Comparison of ENCODE assay signal across 28 mouse cellular contexts in the genomic region with DNA sequence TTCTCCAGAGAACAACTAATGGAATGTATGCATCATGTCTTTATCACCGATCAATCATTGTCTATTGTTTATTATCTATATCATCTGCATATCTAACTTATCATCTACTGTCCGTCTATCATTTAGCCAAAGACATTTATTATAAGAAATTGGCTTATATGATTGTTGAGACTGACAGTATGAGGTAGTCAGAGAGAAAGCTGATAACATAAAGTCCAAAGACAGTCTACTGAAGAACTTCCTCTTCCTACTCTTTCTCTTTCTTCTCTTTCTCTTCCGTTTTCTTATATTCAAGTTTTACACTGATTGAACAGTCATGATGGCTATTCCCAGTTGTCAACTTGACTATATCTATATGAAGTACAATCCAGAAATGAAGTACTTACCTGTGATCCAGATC.
"Had no signal": no experiment of that assay in that cellular context is flagged by ENCODE, and none has a peak within 500 bp of the region (broad histone marks: within the 10 kb centered on the region; RNA-seq: fewer than 3 reads in every experiment).

No protein-coding gene starts in this region.

- H3K4me1 ChIP-seq: limb, embryonic 10.5 days; limb, embryonic 12.5 days; limb, embryonic 13.5 days; limb, embryonic 15.5 days; liver, embryonic 13.5 days; lung, embryonic 15.5 days; midbrain, embryonic 10.5 days; midbrain, embryonic 12.5 days; midbrain, embryonic 13.5 days; midbrain, embryonic 15.5 days; neural tube, embryonic 12.5 days had no signal

- H3K27ac ChIP-seq: limb, embryonic 10.5 days; limb, embryonic 12.5 days; limb, embryonic 13.5 days; limb, embryonic 15.5 days; liver, embryonic 12.5 days; liver, embryonic 13.5 days; liver, embryonic 14.5 days; liver, embryonic 15.5 days; lung, embryonic 15.5 days; macrophage; midbrain, embryonic 10.5 days; midbrain, embryonic 12.5 days; midbrain, embryonic 13.5 days; midbrain, embryonic 15.5 days; neural tube, embryonic 12.5 days had no signal

- H3K9ac ChIP-seq: limb, embryonic 12.5 days; limb, embryonic 13.5 days; limb, embryonic 15.5 days; liver, embryonic 12.5 days; liver, embryonic 13.5 days; liver, embryonic 14.5 days; liver, embryonic 15.5 days; liver, postnatal 0 days; lung, embryonic 14.5 days; lung, embryonic 15.5 days; midbrain, embryonic 12.5 days; midbrain, embryonic 13.5 days; midbrain, embryonic 15.5 days; neural tube, embryonic 12.5 days had no signal

- H3K27me3 ChIP-seq: limb, embryonic 12.5 days; limb, embryonic 13.5 days; limb, embryonic 15.5 days; liver, embryonic 12.5 days; liver, embryonic 13.5 days; liver, embryonic 15.5 days; lung, embryonic 15.5 days; megakaryocyte, embryonic 14.5 days; midbrain, embryonic 12.5 days; midbrain, embryonic 13.5 days; midbrain, embryonic 15.5 days; neural tube, embryonic 12.5 days had no signal

- H3K36me3 ChIP-seq: limb, embryonic 10.5 days; limb, embryonic 12.5 days; limb, embryonic 13.5 days; limb, embryonic 15.5 days; liver, embryonic 12.5 days; liver, embryonic 13.5 days; liver, embryonic 15.5 days; lung, embryonic 15.5 days; midbrain, embryonic 10.5 days; midbrain, embryonic 12.5 days; midbrain, embryonic 13.5 days; midbrain, embryonic 15.5 days; neural tube, embryonic 12.5 days had no signal

- DNase-seq: left cerebral cortex, postnatal 4 days; liver; liver, embryonic 13.5 days; liver, postnatal 0 days; lung, adult 18-20 months; lung, adult 2 months; lung, embryonic 14.5 days; lung, postnatal 10 days; lung, postnatal 14 days; lung, postnatal 36 days; lung, postnatal 4 days; midbrain, embryonic 14.5 days had no signal

- H3K4me3 ChIP-seq: limb, embryonic 10.5 days; limb, embryonic 12.5 days; limb, embryonic 13.5 days; limb, embryonic 15.5 days; liver, embryonic 12.5 days; liver, embryonic 13.5 days; liver, embryonic 15.5 days; lung, embryonic 15.5 days; megakaryocyte, embryonic 14.5 days; midbrain, embryonic 10.5 days; midbrain, embryonic 12.5 days; midbrain, embryonic 13.5 days; midbrain, embryonic 15.5 days; myocyte; neural tube, embryonic 12.5 days had no signal

- H3K9me3 ChIP-seq: limb, embryonic 10.5 days; limb, embryonic 13.5 days; limb, embryonic 15.5 days; liver, embryonic 12.5 days; liver, embryonic 13.5 days; liver, embryonic 15.5 days; lung, embryonic 15.5 days; midbrain, embryonic 12.5 days; midbrain, embryonic 13.5 days; midbrain, embryonic 15.5 days; neural tube, embryonic 12.5 days had no signal
